Mouse (Mus musculus): Measurements from ENCODE around the gene Psen2. TPM values are rescaled to one million over a fixed set of nuclear protein-coding genes. Genes with fewer than 3 reads are reported as not detected.

The Psen2 gene
- polyA plus RNA-seq, 1 experiment from 2014 or later = 8.6 TPM

DNA sequence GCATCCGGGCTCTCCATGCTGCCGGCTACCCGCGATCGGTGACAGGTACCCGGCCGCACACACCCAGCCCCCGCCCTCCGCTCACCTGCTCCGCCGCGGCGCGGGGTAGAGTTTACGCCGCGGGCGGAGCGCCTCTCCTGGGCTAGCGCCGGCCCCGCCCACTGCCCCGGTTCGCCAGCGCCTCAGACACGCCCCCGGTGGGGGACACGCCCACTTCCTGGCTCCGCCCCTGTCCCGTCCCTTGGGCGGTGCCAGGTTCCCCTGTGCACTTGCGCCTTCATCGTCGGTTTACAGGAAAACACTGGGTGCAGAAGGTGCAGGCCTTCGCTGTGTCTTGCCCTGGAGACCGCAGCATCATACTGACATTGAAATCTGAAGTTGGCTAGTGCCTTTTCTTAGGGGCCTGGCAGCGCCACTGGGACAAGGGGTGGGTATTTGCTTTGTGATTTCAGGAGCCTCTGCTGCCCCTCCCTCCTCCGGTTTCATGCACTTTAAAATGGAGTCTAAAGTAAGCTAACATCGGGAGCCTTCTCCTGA, 7.0 kb downstream of the Psen2 start:
- Histone ChIP-seq H3K4me3 (ENCODE audit: low read depth, low read length) (peak overlapping the region; percentile 79), H3K4me2 (ENCODE audit: low read length) (peak overlapping the region; percentile 79), H3K27me3 (replicated peaks; ENCODE audit: control insufficient read depth, insufficient read depth, low read length) (peaks cover 8% of the 10 kb centered on the region; the same call in 1 of the 2 replicates), H3K4me1 (ENCODE audit: control insufficient read depth, insufficient read depth, low read length) (peaks cover 4% of the 10 kb centered on the region), H3K9ac (ENCODE audit: low read length) (peak overlapping the region; percentile 76), H3K27ac (ENCODE audit: low read depth, low read length) (peak overlapping the region; percentile 62; the same call in 1 of the 2 replicates), H3K36me3 (ENCODE audit: control insufficient read depth, insufficient read depth, low read length) (no peaks in the 10 kb centered on the region), H3K9me3 (replicated peaks; ENCODE audit: control insufficient read depth, low read length) (no peaks in the 10 kb centered on the region)
- peak; percentile 94 for DNase-seq (ENCODE audit: low spot score)
- under 1% methylated on average over 33 of the region's 39 CpGs for WGBS
- ATAC-seq = peak; percentile 98

DNA sequence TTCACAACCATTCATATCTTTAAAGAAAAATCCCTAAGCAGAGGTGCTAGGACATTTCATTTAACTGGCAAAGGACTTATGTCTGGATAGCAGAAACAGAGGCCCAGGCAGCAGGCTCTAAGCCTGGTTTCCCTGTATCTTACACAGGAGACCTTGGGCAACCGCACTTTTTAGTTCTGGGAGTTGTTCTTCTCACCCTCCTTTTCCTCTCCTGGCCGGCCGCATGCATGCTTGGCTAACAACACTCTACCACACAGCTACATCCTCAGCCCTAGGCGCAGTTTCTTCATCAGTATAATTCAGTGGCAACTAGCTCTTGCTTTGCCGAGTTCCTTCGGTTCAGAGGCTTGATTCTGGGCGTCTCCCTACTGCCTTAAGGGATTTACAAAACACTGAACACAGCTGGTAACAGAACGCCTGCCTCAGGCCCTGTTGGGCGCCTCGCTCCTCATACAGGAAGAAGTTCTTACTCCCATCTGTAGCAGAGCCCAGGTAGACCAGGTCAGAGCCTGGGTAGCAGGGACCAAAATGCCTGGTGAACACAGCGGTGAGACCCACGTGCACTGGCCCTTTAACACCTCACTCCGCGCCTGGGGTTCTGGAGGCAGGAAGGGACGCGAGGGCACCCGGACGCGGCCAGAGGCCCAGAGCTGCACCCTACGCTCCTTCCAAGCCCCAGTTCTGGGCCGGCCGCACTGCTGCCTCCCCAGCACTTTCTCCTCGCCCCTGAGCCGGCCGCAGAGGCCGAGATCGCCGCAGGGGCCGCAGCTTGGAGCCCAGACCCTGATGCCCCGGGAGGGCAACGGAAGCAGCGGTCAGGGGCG, 7.7 kb downstream of the Psen2 start:
- H3K27ac ChIP-seq (ENCODE audit: low read depth, low read length) = no peak overlapping the region
- DNase-seq (ENCODE audit: low spot score) (peak; percentile 13), ATAC-seq (no peak; the same call in 1 of the 2 replicates)
- H3K4me2 ChIP-seq (ENCODE audit: low read length) = peak overlapping the region; percentile 79
- H3K4me1 ChIP-seq (ENCODE audit: control insufficient read depth, insufficient read depth, low read length) = peaks cover 4% of the 10 kb centered on the region
- H3K9ac ChIP-seq (ENCODE audit: low read length) = peak overlapping the region; percentile 76
- peaks cover 8% of the 10 kb centered on the region; the same call in 1 of the 2 replicates for H3K27me3 ChIP-seq (replicated peaks; ENCODE audit: control insufficient read depth, insufficient read depth, low read length)
- 3% methylated on average over 30 of the region's 33 CpGs for WGBS
- no peaks in the 10 kb centered on the region for H3K9me3 ChIP-seq (replicated peaks; ENCODE audit: control insufficient read depth, low read length)
- peak overlapping the region; percentile 79 for H3K4me3 ChIP-seq (ENCODE audit: low read depth, low read length)
- H3K36me3 ChIP-seq (ENCODE audit: control insufficient read depth, insufficient read depth, low read length) = no peaks in the 10 kb centered on the region

DNA sequence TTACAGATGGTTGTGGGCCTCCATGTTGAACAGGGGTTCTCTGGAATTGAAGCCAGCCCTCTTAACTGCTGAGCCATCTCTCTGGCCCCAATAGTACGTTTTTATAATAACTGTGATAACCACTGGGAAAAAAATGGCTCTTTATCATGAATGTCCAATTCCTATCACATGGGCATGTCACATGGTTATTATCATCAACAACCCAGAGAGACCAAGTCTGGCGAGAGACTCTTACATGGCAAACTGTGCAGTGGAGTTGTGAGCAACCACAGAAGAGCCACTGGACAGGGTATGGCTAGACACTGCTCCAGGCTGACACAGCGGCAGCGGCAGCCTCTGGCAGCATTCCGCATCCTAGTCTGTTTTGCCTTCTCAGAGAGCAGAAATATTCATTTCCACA, 8.9 kb downstream of the Psen2 start:
- no peak for ATAC-seq
- Histone ChIP-seq H3K4me3 (ENCODE audit: low read depth, low read length) (no peak overlapping the region), H3K4me1 (ENCODE audit: control insufficient read depth, insufficient read depth, low read length) (peaks cover 4% of the 10 kb centered on the region), H3K4me2 (ENCODE audit: low read length) (no peak overlapping the region), H3K9ac (ENCODE audit: low read length) (no peak overlapping the region), H3K27me3 (replicated peaks; ENCODE audit: control insufficient read depth, insufficient read depth, low read length) (peaks cover 8% of the 10 kb centered on the region; the same call in 1 of the 2 replicates), H3K9me3 (replicated peaks; ENCODE audit: control insufficient read depth, low read length) (no peaks in the 10 kb centered on the region), H3K27ac (ENCODE audit: low read depth, low read length) (no peak overlapping the region), H3K36me3 (ENCODE audit: control insufficient read depth, insufficient read depth, low read length) (no peaks in the 10 kb centered on the region)
- 91% methylated on average over 5 of the region's 5 CpGs for WGBS
- DNase-seq (ENCODE audit: low spot score) = no peak

DNA sequence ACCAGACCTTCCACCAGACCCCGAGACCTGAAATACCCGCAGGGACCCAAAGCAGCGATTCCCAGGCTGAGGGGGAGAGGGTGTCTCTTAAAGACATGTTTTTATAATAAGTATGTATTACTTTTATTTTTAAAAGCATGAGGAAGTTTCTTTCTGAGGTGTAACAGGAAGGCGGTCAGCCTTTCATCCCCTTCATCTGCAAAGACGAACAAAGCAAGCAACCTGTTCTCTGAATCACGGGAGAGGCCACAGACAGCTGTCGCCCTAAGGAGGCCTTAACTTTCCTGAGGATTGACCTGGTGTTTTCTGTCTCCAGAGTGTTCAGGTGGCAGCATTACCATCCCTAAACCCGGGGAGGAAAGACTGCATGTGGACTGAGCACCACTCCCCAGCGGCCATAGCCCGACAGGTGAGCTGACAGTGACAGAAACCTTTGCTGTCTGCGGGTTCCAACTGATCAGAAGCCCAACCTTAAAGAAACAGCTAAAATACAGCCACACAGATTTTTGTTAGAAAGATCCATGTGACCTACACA, 10.5 kb downstream of the Psen2 start:
- H3K36me3 ChIP-seq (ENCODE audit: control insufficient read depth, insufficient read depth, low read length) = no peaks in the 10 kb centered on the region
- WGBS = 83% methylated on average over 11 of the region's 11 CpGs
- ATAC-seq (no peak), DNase-seq (ENCODE audit: low spot score) (no peak)
- H3K4me1 ChIP-seq (ENCODE audit: control insufficient read depth, insufficient read depth, low read length) = peaks cover 4% of the 10 kb centered on the region
- no peak overlapping the region for H3K4me3 ChIP-seq (ENCODE audit: low read depth, low read length)
- no peak overlapping the region for H3K9ac ChIP-seq (ENCODE audit: low read length)
- H3K27ac ChIP-seq (ENCODE audit: low read depth, low read length) = no peak overlapping the region
- no peaks in the 10 kb centered on the region for H3K9me3 ChIP-seq (replicated peaks; ENCODE audit: control insufficient read depth, low read length)
- H3K4me2 ChIP-seq (ENCODE audit: low read length) = no peak overlapping the region
- H3K27me3 ChIP-seq (replicated peaks; ENCODE audit: control insufficient read depth, insufficient read depth, low read length) = peaks cover 8% of the 10 kb centered on the region; the same call in 1 of the 2 replicates

DNA sequence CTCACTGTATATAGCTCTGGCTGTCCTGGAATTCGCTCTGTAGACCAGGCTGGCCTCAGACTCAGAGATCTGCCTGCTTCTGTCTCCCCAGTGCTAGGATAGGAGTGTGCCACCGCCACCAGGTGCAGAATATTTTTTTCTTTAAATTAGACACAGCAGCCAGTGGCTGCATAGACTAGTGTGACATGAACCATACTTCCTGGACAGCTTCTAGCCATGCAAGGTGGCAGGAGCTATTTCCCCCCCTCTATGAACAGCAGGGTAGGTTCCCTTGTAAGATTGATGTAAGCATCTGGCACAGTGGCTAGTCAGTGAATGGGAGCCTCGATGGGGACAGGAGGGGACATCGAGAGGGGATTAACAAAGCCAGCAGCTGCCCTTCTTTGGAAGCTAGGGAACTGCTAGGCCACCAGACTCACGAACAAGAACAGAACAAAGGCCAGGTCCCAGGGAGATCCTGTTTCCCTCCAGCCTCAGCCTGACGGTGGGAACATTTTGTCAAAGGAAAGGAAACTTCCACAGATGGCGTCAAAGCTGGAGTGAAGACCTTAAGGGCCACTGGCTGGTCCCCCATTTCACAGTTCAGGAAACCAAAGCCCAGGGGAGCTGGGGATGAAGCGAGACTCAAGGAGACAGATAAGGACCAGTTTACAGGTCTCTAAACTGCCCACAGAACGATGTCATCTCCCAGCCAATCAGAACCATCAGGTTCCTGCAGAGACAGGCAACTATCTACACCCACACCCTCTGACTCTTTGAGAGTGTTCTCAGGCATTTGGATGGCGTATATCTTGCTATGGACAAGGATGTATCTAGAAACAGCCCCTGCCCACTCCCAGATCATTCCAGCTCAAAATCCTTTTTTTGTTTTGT, 11.8 kb downstream of the Psen2 start:
- Histone ChIP-seq H3K27ac (ENCODE audit: low read depth, low read length) (no peak overlapping the region), H3K4me1 (ENCODE audit: control insufficient read depth, insufficient read depth, low read length) (peaks cover 4% of the 10 kb centered on the region), H3K9me3 (replicated peaks; ENCODE audit: control insufficient read depth, low read length) (no peaks in the 10 kb centered on the region), H3K36me3 (ENCODE audit: control insufficient read depth, insufficient read depth, low read length) (no peaks in the 10 kb centered on the region), H3K4me3 (ENCODE audit: low read depth, low read length) (no peak overlapping the region), H3K9ac (ENCODE audit: low read length) (no peak overlapping the region), H3K4me2 (ENCODE audit: low read length) (no peak overlapping the region), H3K27me3 (replicated peaks; ENCODE audit: control insufficient read depth, insufficient read depth, low read length) (peaks cover 8% of the 10 kb centered on the region; the same call in 1 of the 2 replicates)
- ATAC-seq (no peak), DNase-seq (ENCODE audit: low spot score) (no peak)
- 46% methylated on average over 10 of the region's 10 CpGs for WGBS

DNA sequence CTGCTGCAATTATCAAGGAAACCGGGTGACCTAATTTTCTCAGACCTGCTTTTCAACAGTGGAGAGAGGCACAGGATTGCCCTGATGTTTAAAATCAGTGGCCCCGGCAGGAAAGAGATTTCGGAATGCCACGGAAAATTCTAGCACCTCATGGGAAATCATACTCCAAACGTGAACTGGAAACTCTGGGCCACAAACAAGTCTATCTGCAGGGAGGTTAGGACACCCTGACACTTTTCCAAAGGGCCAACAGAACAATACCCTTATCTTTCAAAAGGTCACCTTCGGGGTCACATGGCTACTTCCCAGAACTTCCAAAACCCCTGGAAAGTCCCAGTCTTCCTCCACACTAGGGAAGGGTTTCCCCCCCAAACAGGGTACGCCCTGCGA, 12.8 kb downstream of the Psen2 start:
- 64% methylated on average over 8 of the region's 8 CpGs for WGBS
- peaks cover 8% of the 10 kb centered on the region; the same call in 1 of the 2 replicates for H3K27me3 ChIP-seq (replicated peaks; ENCODE audit: control insufficient read depth, insufficient read depth, low read length)

DNA sequence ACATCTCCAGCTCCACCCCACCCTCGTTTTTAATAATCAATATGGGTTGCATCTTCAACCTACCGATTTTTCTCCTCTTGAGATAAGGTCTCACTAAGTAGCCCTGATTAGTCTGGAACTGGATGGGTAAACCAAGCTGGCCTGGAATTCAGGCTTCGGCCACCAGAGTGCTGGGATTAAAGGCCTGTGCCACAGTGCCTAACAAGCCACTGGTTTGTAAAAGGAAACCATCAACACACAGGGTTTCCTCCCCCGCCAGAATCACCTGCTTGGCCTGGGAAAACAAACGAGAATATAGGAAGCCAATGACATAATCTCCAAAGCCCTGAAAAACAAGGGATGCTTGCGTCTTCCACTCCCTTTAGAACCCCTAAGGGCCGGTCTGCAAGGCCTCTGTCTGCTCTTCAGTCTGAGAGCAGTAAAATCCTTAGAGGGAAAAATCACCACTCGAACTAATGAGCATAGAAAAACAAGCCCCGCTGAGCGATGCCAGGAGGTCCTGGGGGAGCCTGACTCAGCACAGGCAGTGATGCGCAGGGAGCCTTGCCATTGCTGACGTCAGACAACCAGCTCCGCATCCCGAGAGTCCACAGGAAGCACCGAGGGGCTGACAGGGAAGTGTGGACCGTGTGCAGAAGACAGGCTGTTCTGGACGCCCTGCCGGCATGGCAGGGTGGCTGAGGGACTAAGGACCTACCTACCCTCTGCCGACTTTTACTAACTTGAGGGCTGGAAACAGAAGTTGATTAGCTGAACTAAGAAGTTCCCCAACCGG, 13.4 kb downstream of the Psen2 start:
- DNase-seq (ENCODE audit: low spot score) = peak; percentile 71
- Histone ChIP-seq H3K9me3 (replicated peaks; ENCODE audit: control insufficient read depth, low read length) (no peaks in the 10 kb centered on the region), H3K4me1 (ENCODE audit: control insufficient read depth, insufficient read depth, low read length) (no peaks in the 10 kb centered on the region), H3K9ac (ENCODE audit: low read length) (0 out of 2 replicates have a peak overlapping the region, but pooled peaks have one; percentile 17), H3K27ac (ENCODE audit: low read depth, low read length) (no peak overlapping the region), H3K4me2 (ENCODE audit: low read length) (peak overlapping the region; percentile 26; the same call in 1 of the 2 replicates), H3K36me3 (ENCODE audit: control insufficient read depth, insufficient read depth, low read length) (no peaks in the 10 kb centered on the region), H3K27me3 (replicated peaks; ENCODE audit: control insufficient read depth, insufficient read depth, low read length) (peaks cover 7% of the 10 kb centered on the region; the same call in 1 of the 2 replicates), H3K4me3 (ENCODE audit: low read depth, low read length) (no peak overlapping the region)
- 15% methylated on average over 20 of the region's 20 CpGs for WGBS
- peak; percentile 77 for ATAC-seq

More for the DNA sequence above, 12.8 kb downstream of the Psen2 start:
- ATAC-seq = no peak
- H3K9me3 ChIP-seq (replicated peaks; ENCODE audit: control insufficient read depth, low read length) = no peaks in the 10 kb centered on the region
- no peak overlapping the region for H3K4me3 ChIP-seq (ENCODE audit: low read depth, low read length)
- no peak for DNase-seq (ENCODE audit: low spot score)
- 0 out of 2 replicates have a peak overlapping the region, but pooled peaks have one; percentile 26 for H3K4me2 ChIP-seq (ENCODE audit: low read length)
- peaks cover 2% of the 10 kb centered on the region for H3K4me1 ChIP-seq (ENCODE audit: control insufficient read depth, insufficient read depth, low read length)
- no peak overlapping the region for H3K9ac ChIP-seq (ENCODE audit: low read length)
- no peaks in the 10 kb centered on the region for H3K36me3 ChIP-seq (ENCODE audit: control insufficient read depth, insufficient read depth, low read length)
- no peak overlapping the region for H3K27ac ChIP-seq (ENCODE audit: low read depth, low read length)
